Mouse (Mus musculus): ENCODE results near the gene Tssc4.
A peak's percentile ranks its signal among the peaks of the same experiment; 100 is the strongest.

Tssc4 gene

GRCm38 (mm10) chr7:143068882-143069591, at the start of gene Tssc4:
TSS of gene Tssc4 (plus strand) at chr7:143069249.
- DNase-seq = peak; percentile 100

- no peak for DNase-seq
These were observed 49.0 kb upstream of the Tssc4 start for GRCm38 (mm10) chr7:143020040-143020439.

GRCm38 (mm10) chr7:143020764-143021163, 48.3 kb upstream of the Tssc4 start:
- no peak for DNase-seq

- no peak for DNase-seq
These were observed 47.5 kb upstream of the Tssc4 start for GRCm38 (mm10) chr7:143021356-143022164.

GRCm38 (mm10) chr7:143023499-143023898, 45.5 kb upstream of the Tssc4 start:
- DNase-seq = no peak

GRCm38 (mm10) chr7:143024293-143024692, 44.8 kb upstream of the Tssc4 start:
- no peak for DNase-seq

GRCm38 (mm10) chr7:143025496-143025895, 43.6 kb upstream of the Tssc4 start:
- DNase-seq = no peak

- no peak for DNase-seq
These were observed 41.9 kb upstream of the Tssc4 start for GRCm38 (mm10) chr7:143027196-143027595.

GRCm38 (mm10) chr7:143031816-143032215, 37.2 kb upstream of the Tssc4 start:
- no peak for DNase-seq

GRCm38 (mm10) chr7:143033581-143033980, 35.5 kb upstream of the Tssc4 start:
- DNase-seq = no peak

- no peak for DNase-seq
These were observed 34.9 kb upstream of the Tssc4 start for GRCm38 (mm10) chr7:143034112-143034511.

- DNase-seq = no peak
These were observed 34.3 kb upstream of the Tssc4 start for GRCm38 (mm10) chr7:143034519-143035450.

- DNase-seq = no peak
These were observed 32.3 kb upstream of the Tssc4 start for GRCm38 (mm10) chr7:143036787-143037186.

GRCm38 (mm10) chr7:143037306-143037705, 31.7 kb upstream of the Tssc4 start:
- DNase-seq = no peak

- no peak for DNase-seq
These were observed 30.7 kb upstream of the Tssc4 start for GRCm38 (mm10) chr7:143038174-143038931.

GRCm38 (mm10) chr7:143040561-143040960, 28.5 kb upstream of the Tssc4 start:
- no peak for DNase-seq

- DNase-seq = no peak
These were observed 27.8 kb upstream of the Tssc4 start for GRCm38 (mm10) chr7:143041138-143041822.

GRCm38 (mm10) chr7:143042089-143042488, 27.0 kb upstream of the Tssc4 start:
- no peak for DNase-seq

GRCm38 (mm10) chr7:143042897-143043300, 26.1 kb upstream of the Tssc4 start:
- no peak for DNase-seq

GRCm38 (mm10) chr7:143044049-143044825, 24.8 kb upstream of the Tssc4 start:
- DNase-seq = no peak

- DNase-seq = no peak
These were observed 24.2 kb upstream of the Tssc4 start for GRCm38 (mm10) chr7:143044826-143045206.
